Mouse (Mus musculus) effector memory CD4-positive, alpha-beta T cell, adult 5 months (primary cell): ENCODE results near the gene Cyp2a5. TPM values are rescaled to one million over a fixed set of nuclear protein-coding genes. Genes with fewer than 3 reads are reported as not detected.

Experiments
- polyA plus RNA-seq: library from polyadenylated mRNA; unstranded; fragments of 100-300 nt; shearing (Covaris generic); gene quantifications from one replicate; pipeline ENCODE4 v1.2.1, GENCODE M21; 2017

Cyp2a5 gene
- polyA plus RNA-seq: not detected

GRCm38 (mm10) chr7:26835059-26835458 lies at the start of gene Cyp2a5:
Gene Cyp2a5 (plus strand): TSS chr7:26835305.

GRCm38 (mm10) chr7:26808592-26808991 lies 26.5 kb upstream of the Cyp2a5 start, which contains the start of gene Cyp2g1:
Gene Cyp2g1 (plus strand): TSS chr7:26808892.

Other genes with a start within 250 kb of the Cyp2a5 start
- gene Vmn1r185, start 216.8 kb upstream of the Cyp2a5 start, polyA plus RNA-seq: 0.22 TPM
- gene Cyp2b23, start 148.9 kb upstream of the Cyp2a5 start, polyA plus RNA-seq: not detected
- gene Cyp2b19, start 78.2 kb upstream of the Cyp2a5 start, polyA plus RNA-seq: not detected
- 0.20 TPM for gene Cyp2g1, start 26.4 kb upstream of the Cyp2a5 start, polyA plus RNA-seq
- not detected for gene Cyp2a22, start 104.1 kb downstream of the Cyp2a5 start, polyA plus RNA-seq
- not detected for gene Cyp2a12, start 193.8 kb downstream of the Cyp2a5 start, polyA plus RNA-seq